Mouse (Mus musculus) liver, embryonic 14.5 days (tissue): ENCODE measurements around the gene Tango2. TPM values are rescaled to one million over a fixed set of nuclear protein-coding genes. Genes with fewer than 3 reads are reported as not detected.

Experiments used
- ATAC-seq: fragments of 200-750 bp; cut with Nextera tagmentation; 2 replicates; pipeline ENCODE4 v1.8.0; 2017; ENCODE audit warnings: moderate number of reproducible peaks, mild to moderate bottlenecking, moderate library complexity; ENCODE audit not compliant: insufficient read depth
- DNase-seq, 3 experiments: peaks; one replicate each; pipeline ENCODE4 v3.0.0-alpha.2; 2012 to 2013; ENCODE audit warnings: low read depth in 3 of 3, low spot score in 3 of 3
- H3K27ac ChIP-seq: fragments of 300-500 bp; sonication (generic); 2 replicates; pipeline ENCODE4 v1.5.1; 2014; ENCODE audit warnings: moderate library complexity, mild to moderate bottlenecking, control low read depth, inconsistent platforms
- H3K27me3 ChIP-seq: fragments of 300-500 bp; sonication (generic); 2 replicates; pipeline ENCODE4 v1.6.1; 2014; ENCODE audit warnings: mild to moderate bottlenecking, low read length, moderate library complexity; ENCODE audit not compliant: control insufficient read depth, insufficient read depth
- H3K36me3 ChIP-seq: fragments of 300-500 bp; sonication (generic); replicated peaks from 2 replicates; pipeline ENCODE4 v1.6.1; 2014; ENCODE audit warnings: low read depth; ENCODE audit not compliant: control insufficient read depth, insufficient read depth
- H3K4me1 ChIP-seq, 2 experiments: fragments of 200-500 bp in 1 of 2; fragments of 300-500 bp in 1 of 2; sonication (generic) in 1 of 2; replicated peaks; 2 replicates each; pipeline ENCODE4 v1.6.1; 2012 to 2014; ENCODE audit warnings: antibody characterized with exemption in 1 of 2, inconsistent platforms in 1 of 2, low read length in 1 of 2; ENCODE audit not compliant: control insufficient read depth in 2 of 2, insufficient read depth in 2 of 2
- H3K4me2 ChIP-seq: fragments of 300-500 bp; sonication (generic); 2 replicates; pipeline ENCODE4 v1.6.1; 2014; ENCODE audit warnings: low read depth, mild to moderate bottlenecking, control low read depth, moderate library complexity
- H3K4me3 ChIP-seq, 2 experiments: fragments of 200-500 bp in 1 of 2; fragments of 300-500 bp in 1 of 2; sonication (generic) in 1 of 2; 2 replicates each; pipeline ENCODE4 v1.5.1; 2012 to 2014; ENCODE audit warnings: low read depth in 2 of 2, low read length in 2 of 2, mild to moderate bottlenecking in 2 of 2, control low read depth in 1 of 2, inconsistent platforms in 1 of 2, moderate library complexity in 1 of 2; ENCODE audit not compliant: insufficient read depth in 1 of 2
- H3K9ac ChIP-seq: fragments of 300-500 bp; sonication (generic); replicated peaks from 2 replicates; pipeline ENCODE4 v1.6.1; 2014; ENCODE audit warnings: mild to moderate bottlenecking, control low read depth, moderate library complexity
- H3K9me3 ChIP-seq: fragments of 300-500 bp; sonication (generic); 2 replicates; pipeline ENCODE4 v1.6.1; 2016; ENCODE audit warnings: low read length, mixed read lengths; ENCODE audit not compliant: control insufficient read depth
- CTCF ChIP-seq: IDR thresholded peaks from 2 replicates; pipeline ENCODE4 v1.5.1; 2016; ENCODE audit warnings: antibody characterized with exemption, low read depth, control low read depth
- EP300 ChIP-seq: IDR thresholded peaks from 2 replicates; pipeline ENCODE4 v1.6.1; 2016; ENCODE audit warnings: antibody characterized with exemption, low read depth
- WGBS: fragments of 180-500 bp; shearing (Covaris S2); extraction: QIAGEN DNeasy Blood & Tissue Kit; methylation state at CpG from one replicate; pipeline ENCODE4 v1.1.7; 2014; ENCODE audit not compliant: insufficient replicate concordance; 5-methylcytosine and 5-hydroxymethylcytosine counted together
- polyA plus RNA-seq, 2 experiments: library from polyadenylated mRNA; depleted of rRNA in 1 of 2; stranded (reverse) in 1 of 2; unstranded in 1 of 2; fragments of >200 nt; fragmentation: Nextera tagmentation in 1 of 2; extraction: Ambion mirVana in 1 of 2; gene quantifications; 2 replicates each; pipeline versions ENCODE4 v1.2.1 to v1.2.3; 2012 to 2014

The Tango2 gene
- polyA plus RNA-seq, 2 experiments: 44.5 to 58.8 TPM

DNA sequence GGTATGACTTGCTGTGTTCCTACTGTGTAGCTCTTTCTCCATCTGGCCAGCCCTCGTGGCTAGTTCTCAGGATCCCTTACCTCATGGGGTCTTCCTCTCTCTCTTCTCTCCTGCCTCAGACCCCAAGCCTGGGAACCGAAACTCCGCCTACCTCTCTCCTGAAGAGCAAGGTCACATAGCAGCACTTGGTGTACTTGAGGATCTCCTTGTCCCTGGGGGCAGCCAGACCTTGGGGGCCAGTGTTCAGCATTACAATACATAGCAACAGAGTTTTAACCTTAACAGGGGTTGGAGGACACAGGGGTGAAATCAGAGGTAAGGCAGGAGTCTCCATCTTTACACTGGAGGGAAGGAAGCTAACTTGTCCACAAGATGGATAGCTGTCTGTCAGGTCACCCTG is 39.1 kb upstream of the Tango2 start:
- TF ChIP-seq CTCF (no peak), EP300 (no peak)
- DNase-seq (no peak), ATAC-seq (no peak)
- Histone ChIP-seq H3K4me1 (peaks cover 32 to 47% of the 10 kb centered on the region in 2 experiments), H3K9ac (peak overlapping the region; percentile 12; the same call in 1 of the 2 replicates), H3K36me3 (no peaks in the 10 kb centered on the region), H3K4me3 (no peak overlapping the region), H3K4me2 (peak overlapping the region; percentile 59), H3K27ac (peak overlapping the region; percentile 46), H3K27me3 (no peaks in the 10 kb centered on the region), H3K9me3 (no peaks in the 10 kb centered on the region)
- WGBS: 43% methylated on average over 3 of the region's 3 CpGs

DNA sequence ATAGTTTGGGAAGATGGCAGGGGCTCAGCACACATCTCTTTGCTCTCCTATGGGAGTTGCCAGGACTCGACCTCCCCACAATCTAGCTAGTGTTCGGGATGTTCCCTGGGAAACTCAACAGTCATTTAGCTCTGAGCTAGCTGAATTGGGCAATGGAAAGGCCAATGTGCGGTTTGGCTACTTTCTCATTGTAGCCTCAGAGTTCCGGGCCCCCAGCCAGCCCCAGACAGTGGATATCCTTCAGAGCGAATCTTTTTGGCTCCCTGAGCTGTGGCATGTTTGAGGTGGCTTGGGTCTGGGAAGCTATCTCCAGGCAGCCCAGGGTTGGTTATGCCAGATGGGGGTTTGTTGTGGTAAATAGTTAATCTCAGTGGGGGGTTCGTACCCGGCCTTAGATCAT is 38.5 kb upstream of the Tango2 start:
- ATAC-seq (no peak), DNase-seq (no peak)
- Histone ChIP-seq H3K9me3 (no peaks in the 10 kb centered on the region), H3K4me1 (peaks cover 29 to 42% of the 10 kb centered on the region in 2 experiments), H3K27me3 (no peaks in the 10 kb centered on the region), H3K4me3 (no peak overlapping the region), H3K27ac (no peak overlapping the region; the same call in 1 of the 2 replicates), H3K9ac (no peak overlapping the region), H3K36me3 (no peaks in the 10 kb centered on the region), H3K4me2 (no peak overlapping the region)
- 65% methylated on average over 7 of the region's 7 CpGs for WGBS
- no peak for TF ChIP-seq CTCF
- TF ChIP-seq EP300: no peak

DNA sequence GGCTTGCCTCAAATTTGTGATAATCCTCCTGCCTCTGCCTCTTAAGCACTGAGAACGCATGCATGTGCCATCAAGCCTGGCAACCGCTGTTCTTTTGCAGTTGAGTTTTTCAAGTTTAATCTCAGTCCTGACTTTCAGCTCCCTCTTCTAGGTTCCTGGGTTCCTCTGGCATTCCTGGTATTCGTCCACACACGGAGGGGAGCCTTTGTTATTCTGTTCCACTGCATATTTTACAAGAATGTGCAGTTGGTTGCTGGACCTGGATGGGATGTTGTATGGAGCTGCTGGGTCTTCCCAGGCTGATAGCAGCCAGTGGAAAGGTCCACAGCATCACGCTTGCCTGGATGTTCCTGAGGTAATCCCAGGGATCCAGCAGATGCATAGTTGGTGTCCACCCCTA is 37.5 kb upstream of the Tango2 start:
- no peak for ATAC-seq
- Histone ChIP-seq H3K27ac (no peak overlapping the region), H3K4me3 (no peak overlapping the region), H3K9ac (no peak overlapping the region), H3K36me3 (no peaks in the 10 kb centered on the region), H3K9me3 (no peaks in the 10 kb centered on the region), H3K4me2 (no peak overlapping the region), H3K27me3 (no peaks in the 10 kb centered on the region), H3K4me1 (peaks cover 29 to 37% of the 10 kb centered on the region in 2 experiments)
- WGBS: 80% methylated on average over 5 of the region's 5 CpGs
- TF ChIP-seq CTCF: no peak
- DNase-seq: no peak

DNA sequence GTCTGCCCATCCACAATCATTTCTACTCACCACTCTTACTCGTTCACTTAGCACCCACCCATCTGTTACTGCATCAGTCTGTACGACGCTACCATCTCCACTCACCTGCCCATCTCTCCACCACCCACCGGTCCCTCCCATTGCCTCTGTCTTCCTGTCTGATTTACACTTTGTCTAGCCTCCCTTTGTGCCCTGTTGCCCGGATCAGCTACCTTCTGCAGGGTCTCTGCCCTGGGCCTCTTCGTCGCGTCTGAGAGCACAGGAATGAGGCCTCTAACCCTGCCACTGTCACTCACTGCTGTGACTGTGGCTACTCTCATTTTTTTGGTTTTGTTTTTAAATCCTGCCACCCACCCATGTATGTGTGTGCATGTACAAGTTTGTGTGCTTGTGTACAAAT is 36.8 kb upstream of the Tango2 start:
- Histone ChIP-seq H3K27me3 (no peaks in the 10 kb centered on the region), H3K4me2 (no peak overlapping the region), H3K4me3 (no peak overlapping the region), H3K9ac (no peak overlapping the region), H3K4me1 (peaks cover 29 to 33% of the 10 kb centered on the region in 2 experiments), H3K9me3 (no peaks in the 10 kb centered on the region), H3K27ac (no peak overlapping the region), H3K36me3 (no peaks in the 10 kb centered on the region)
- TF ChIP-seq CTCF: no peak
- no peak for TF ChIP-seq EP300
- DNase-seq: no peak
- ATAC-seq: no peak
- 83% methylated on average over 8 of the region's 8 CpGs for WGBS

DNA sequence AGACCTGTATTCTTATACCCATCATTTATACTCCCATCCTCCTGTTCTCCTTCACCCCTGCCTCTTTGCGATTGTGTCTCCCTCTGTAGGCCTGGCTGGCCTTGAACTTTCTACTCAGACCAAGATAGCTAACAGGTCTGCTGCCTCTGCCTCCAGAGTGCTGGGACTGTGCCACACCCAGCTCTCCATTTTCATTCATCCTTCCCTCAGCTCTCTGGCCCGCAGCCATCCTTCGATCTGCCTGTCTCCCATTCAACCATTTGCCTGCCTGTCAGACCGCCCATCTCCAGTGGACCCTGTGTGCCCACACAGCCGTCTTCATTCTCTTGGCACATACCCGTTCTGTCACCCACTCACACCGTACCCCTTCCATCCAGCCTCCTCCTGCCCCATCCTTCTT is 36.3 kb upstream of the Tango2 start:
- no peaks in the 10 kb centered on the region for H3K9me3 ChIP-seq
- DNase-seq (no peak), ATAC-seq (no peak)
- no peak overlapping the region for H3K9ac ChIP-seq
- H3K4me1 ChIP-seq: peaks cover 27 to 28% of the 10 kb centered on the region in 2 experiments
- TF ChIP-seq CTCF (no peak), EP300 (no peak)
- H3K4me3 ChIP-seq: no peak overlapping the region
- no peak overlapping the region for H3K4me2 ChIP-seq
- WGBS: 78% methylated on average over 7 of the region's 7 CpGs
- no peaks in the 10 kb centered on the region for H3K27me3 ChIP-seq
- H3K36me3 ChIP-seq: no peaks in the 10 kb centered on the region
- H3K27ac ChIP-seq: no peak overlapping the region
